Mouse (Mus musculus): Measurements from ENCODE around the gene Ptgfrn. TPM values are rescaled to one million over a fixed set of nuclear protein-coding genes. Genes with fewer than 3 reads are reported as not detected.

The Ptgfrn gene
- total RNA-seq, 4 experiments from 2014 or later = 28.8 to 31.3 (median 29.4) TPM

GRCm38 (mm10) chr3:101116431-101117385 lies 6.6 kb upstream of the Ptgfrn start:
- no peak for DNase-seq (ENCODE audit: low spot score in 2 of 2)

- no peak for DNase-seq (ENCODE audit: low spot score in 2 of 2)
These were observed 2.4 kb upstream of the Ptgfrn start for GRCm38 (mm10) chr3:101112518-101112894.

- no peak for DNase-seq (ENCODE audit: low spot score in 2 of 2)
These were observed 1.9 kb upstream of the Ptgfrn start for GRCm38 (mm10) chr3:101111848-101112517.

GRCm38 (mm10) chr3:101111321-101111720 lies 1.2 kb upstream of the Ptgfrn start:
- DNase-seq (ENCODE audit: low spot score in 2 of 2) = no peak

GRCm38 (mm10) chr3:101110838-101111103 lies 693 bp upstream of the Ptgfrn start:
- DNase-seq (ENCODE audit: low spot score in 2 of 2) = no peak

GRCm38 (mm10) chr3:101109558-101110021 lies 488 bp downstream of the Ptgfrn start:
- peak in 1 of 2 experiments; percentile 26 for DNase-seq (ENCODE audit: low spot score in 2 of 2)

GRCm38 (mm10) chr3:101108848-101109247 lies 1.2 kb downstream of the Ptgfrn start:
- no peak for DNase-seq (ENCODE audit: low spot score in 2 of 2)

- no peak for DNase-seq (ENCODE audit: low spot score in 2 of 2)
These were observed 1.8 kb downstream of the Ptgfrn start for GRCm38 (mm10) chr3:101108282-101108681.

- DNase-seq (ENCODE audit: low spot score in 2 of 2) = no peak
These were observed 3.8 kb downstream of the Ptgfrn start for GRCm38 (mm10) chr3:101106326-101106725.

GRCm38 (mm10) chr3:101105486-101105885 lies 4.6 kb downstream of the Ptgfrn start:
- DNase-seq (ENCODE audit: low spot score in 2 of 2) = no peak

GRCm38 (mm10) chr3:101104883-101105282 lies 5.2 kb downstream of the Ptgfrn start:
- no peak for DNase-seq (ENCODE audit: low spot score in 2 of 2)

GRCm38 (mm10) chr3:101103770-101104169 lies 6.3 kb downstream of the Ptgfrn start:
- peak in 1 of 2 experiments; percentile 75 for DNase-seq (ENCODE audit: low spot score in 2 of 2)

- DNase-seq (ENCODE audit: low spot score in 2 of 2) = peak in 1 of 2 experiments; percentile 51
These were observed 8.0 kb downstream of the Ptgfrn start for GRCm38 (mm10) chr3:101102106-101102505.

GRCm38 (mm10) chr3:101101184-101101583 lies 8.9 kb downstream of the Ptgfrn start:
- DNase-seq (ENCODE audit: low spot score in 2 of 2) = no peak

GRCm38 (mm10) chr3:101099701-101100357 lies 10.2 kb downstream of the Ptgfrn start:
- DNase-seq (ENCODE audit: low spot score in 2 of 2) = no peak

GRCm38 (mm10) chr3:101098073-101098472 lies 12.0 kb downstream of the Ptgfrn start:
- DNase-seq (ENCODE audit: low spot score in 2 of 2) = no peak

GRCm38 (mm10) chr3:101097146-101097800 lies 12.8 kb downstream of the Ptgfrn start:
- DNase-seq (ENCODE audit: low spot score in 2 of 2) = peak in 1 of 2 experiments; percentile 70

- peak in 1 of 2 experiments; percentile 71 for DNase-seq (ENCODE audit: low spot score in 2 of 2)
These were observed 14.2 kb downstream of the Ptgfrn start for GRCm38 (mm10) chr3:101095761-101096449.

GRCm38 (mm10) chr3:101092202-101092601 lies 17.9 kb downstream of the Ptgfrn start:
- DNase-seq (ENCODE audit: low spot score in 2 of 2) = no peak

- no peak for DNase-seq (ENCODE audit: low spot score in 2 of 2)
These were observed 23.3 kb downstream of the Ptgfrn start for GRCm38 (mm10) chr3:101086584-101087445.

Data from left cerebral cortex, adult 8-10 months (tissue).